In genomic region chr12:84752131-84752977, GRCm38 (mm10) we compare ENCODE assay signal across 9 mouse cellular contexts. TPM values are rescaled to one million over a fixed set of nuclear protein-coding genes. Genes with fewer than 3 reads are reported as not detected.
DNase-seq lines count a peak whose midpoint lies in the region; ATAC-seq lines count a peak whose summit lies in the region.
"Had no signal": no experiment of that assay in that cellular context is flagged by ENCODE, and none has a peak within 500 bp of the region (broad histone marks: within the 10 kb centered on the region; RNA-seq: fewer than 3 reads in every experiment).

No protein-coding gene starts in this region.

- H3K9me3 ChIP-seq in liver, embryonic 15.5 days (replicated peaks): no peaks in the 10 kb centered on the region
- H3K9me3 ChIP-seq in liver, embryonic 12.5 days (replicated peaks): no peaks in the 10 kb centered on the region
- H3K9me3 ChIP-seq in hindbrain, embryonic 14.5 days (ENCODE audit: control insufficient read depth, low read length): no peaks in the 10 kb centered on the region
- no peaks in the 10 kb centered on the region for H3K9me3 ChIP-seq in midbrain, embryonic 13.5 days

- H3K4me2 ChIP-seq in liver, embryonic 15.5 days: no peak overlapping the region; the same call in 1 of the 2 replicates
- H3K4me2 ChIP-seq in liver, embryonic 12.5 days: no peak overlapping the region
- no peak overlapping the region for H3K4me2 ChIP-seq in hindbrain, embryonic 14.5 days (replicated peaks)
- H3K4me2 ChIP-seq in midbrain, embryonic 13.5 days (replicated peaks): peak overlapping the region; percentile 13; the same call in 1 of the 2 replicates

- 38% methylated on average over 14 of the region's 14 CpGs for WGBS in liver, embryonic 15.5 days (ENCODE audit: insufficient replicate concordance)
- 48% methylated on average over 14 of the region's 14 CpGs for WGBS in liver, embryonic 12.5 days (ENCODE audit: insufficient replicate concordance)
- 19% methylated on average over 14 of the region's 14 CpGs for WGBS in hindbrain, embryonic 14.5 days
- WGBS in midbrain, embryonic 13.5 days: 19% methylated on average over 14 of the region's 14 CpGs

- H3K27ac ChIP-seq in liver, embryonic 15.5 days (replicated peaks): peak overlapping the region; percentile 57; the same call in 1 of the 2 replicates
- H3K27ac ChIP-seq in liver, embryonic 12.5 days: no peak overlapping the region
- peak overlapping the region; percentile 75 for H3K27ac ChIP-seq in hindbrain, embryonic 14.5 days
- peak overlapping the region; percentile 87 for H3K27ac ChIP-seq in midbrain, embryonic 13.5 days

- peak; percentile 75 to 84 for DNase-seq in cerebellum, postnatal 14 days
- peak; percentile 66 for DNase-seq in hindbrain, embryonic 14.5 days (ENCODE audit: low spot score)
- peak; percentile 74 for DNase-seq in thymus, postnatal 4 days
- DNase-seq in lung, postnatal 14 days: no peak
- no peak for DNase-seq in adrenal gland, adult 2 months

- H3K36me3 ChIP-seq in liver, embryonic 15.5 days (replicated peaks): peaks cover 18% of the 10 kb centered on the region
- peaks cover 20% of the 10 kb centered on the region for H3K36me3 ChIP-seq in liver, embryonic 12.5 days
- H3K36me3 ChIP-seq in hindbrain, embryonic 14.5 days (replicated peaks; ENCODE audit: control insufficient read depth, insufficient read depth): peaks cover 19% of the 10 kb centered on the region
- peaks cover 14% of the 10 kb centered on the region for H3K36me3 ChIP-seq in midbrain, embryonic 13.5 days

- H3K4me3 ChIP-seq in liver, embryonic 15.5 days (replicated peaks): no peak overlapping the region
- no peak overlapping the region for H3K4me3 ChIP-seq in liver, embryonic 12.5 days
- no peak overlapping the region for H3K4me3 ChIP-seq in hindbrain, embryonic 14.5 days (replicated peaks; ENCODE audit: low read length)
- no peak overlapping the region for H3K4me3 ChIP-seq in midbrain, embryonic 13.5 days (replicated peaks)

- no peak for ATAC-seq in liver, embryonic 15.5 days (ENCODE audit: insufficient read depth)
- ATAC-seq in liver, embryonic 12.5 days: no peak
- peak; percentile 64 for ATAC-seq in hindbrain, embryonic 14.5 days (ENCODE audit: low FRiP score)
- peak; percentile 80 for ATAC-seq in midbrain, embryonic 13.5 days
- ATAC-seq: Patski had no signal

- H3K9ac ChIP-seq in liver, embryonic 15.5 days: no peak overlapping the region
- no peak overlapping the region for H3K9ac ChIP-seq in liver, embryonic 12.5 days
- H3K9ac ChIP-seq in hindbrain, embryonic 14.5 days: peak overlapping the region; percentile 1; the same call in 1 of the 2 replicates
- no peak overlapping the region; the same call in 1 of the 2 replicates for H3K9ac ChIP-seq in midbrain, embryonic 13.5 days (replicated peaks)

- H3K27me3 ChIP-seq in liver, embryonic 15.5 days: peaks cover 9% of the 10 kb centered on the region; the same call in 1 of the 2 replicates
- peaks cover 6% of the 10 kb centered on the region; the same call in 1 of the 2 replicates for H3K27me3 ChIP-seq in liver, embryonic 12.5 days (replicated peaks)
- no peaks in the 10 kb centered on the region for H3K27me3 ChIP-seq in hindbrain, embryonic 14.5 days (ENCODE audit: control insufficient read depth, insufficient read depth, low read length)
- no peaks in the 10 kb centered on the region for H3K27me3 ChIP-seq in midbrain, embryonic 13.5 days

- no peaks in the 10 kb centered on the region; the same call in 1 of the 2 replicates for H3K4me1 ChIP-seq in liver, embryonic 15.5 days (replicated peaks)
- no peaks in the 10 kb centered on the region for H3K4me1 ChIP-seq in liver, embryonic 12.5 days
- H3K4me1 ChIP-seq in hindbrain, embryonic 14.5 days (replicated peaks; ENCODE audit: control insufficient read depth, insufficient read depth, low read length): peaks cover 21% of the 10 kb centered on the region
- peaks cover 37% of the 10 kb centered on the region for H3K4me1 ChIP-seq in midbrain, embryonic 13.5 days (replicated peaks)

RNA-seq across cellular contexts. Expression of gene Npc2, which starts 20.6 kb away (rescaled TPM):
- 26.0 TPM in 2 replicates for polyA plus RNA-seq in liver, embryonic 15.5 days (2015; fragmentation: Nextera tagmentation; extraction: Ambion mirVana)
- 23.6 and 24.0 TPM in 2 replicates for polyA plus RNA-seq in liver, embryonic 12.5 days (2016; fragmentation: Nextera tagmentation; extraction: Ambion mirVana)
- polyA plus RNA-seq in hindbrain, embryonic 14.5 days (2014; fragmentation: Nextera tagmentation; extraction: Ambion mirVana): 51.6 and 54.3 TPM in 2 replicates
- polyA plus RNA-seq in midbrain, embryonic 13.5 days (2015; fragmentation: Nextera tagmentation; extraction: Ambion mirVana): 78.8 and 87.8 TPM in 2 replicates
- total RNA-seq in adrenal gland, adult 2 months (2021): 100 to 1,000 TPM in 1 of 2 experiments, 10 to 100 TPM in 1; 85.4 to 100 TPM
- polyA plus RNA-seq in adrenal gland, adult 2 months (2012; rRNA removed): 126 and 165 TPM in 2 replicates

RNA-seq across cellular contexts. Expression of gene Isca2, which starts 20.7 kb away (rescaled TPM):
- polyA plus RNA-seq in liver, embryonic 15.5 days (2015; fragmentation: Nextera tagmentation; extraction: Ambion mirVana): 99.5 and 100.0 TPM in 2 replicates
- 116 and 123 TPM in 2 replicates for polyA plus RNA-seq in liver, embryonic 12.5 days (2016; fragmentation: Nextera tagmentation; extraction: Ambion mirVana)
- 127 and 132 TPM in 2 replicates for polyA plus RNA-seq in hindbrain, embryonic 14.5 days (2014; fragmentation: Nextera tagmentation; extraction: Ambion mirVana)
- polyA plus RNA-seq in midbrain, embryonic 13.5 days (2015; fragmentation: Nextera tagmentation; extraction: Ambion mirVana): 160 and 167 TPM in 2 replicates
- 10 to 100 TPM; 76.0 to 80.8 TPM for total RNA-seq in adrenal gland, adult 2 months (2021)
- 42.1 and 54.5 TPM in 2 replicates for polyA plus RNA-seq in adrenal gland, adult 2 months (2012; rRNA removed)

RNA-seq across cellular contexts. Expression of gene Syndig1l, which starts 53.7 kb away (rescaled TPM):
- 0.06 and 0.10 TPM in 2 replicates for polyA plus RNA-seq in liver, embryonic 15.5 days (2015; fragmentation: Nextera tagmentation; extraction: Ambion mirVana)
- polyA plus RNA-seq in liver, embryonic 12.5 days (2016; fragmentation: Nextera tagmentation; extraction: Ambion mirVana): not detected in 2 replicates
- 11.1 and 13.6 TPM in 2 replicates for polyA plus RNA-seq in hindbrain, embryonic 14.5 days (2014; fragmentation: Nextera tagmentation; extraction: Ambion mirVana)
- polyA plus RNA-seq in midbrain, embryonic 13.5 days (2015; fragmentation: Nextera tagmentation; extraction: Ambion mirVana): 2.9 and 3.6 TPM in 2 replicates
- not detected for total RNA-seq in adrenal gland, adult 2 months (2021)
- not detected in 2 replicates for polyA plus RNA-seq in adrenal gland, adult 2 months (2012; rRNA removed)
- polyA plus RNA-seq: Patski had no signal

Comparison
In these comparisons a context has a peak if more than half of its experiments do, and no peak if none do; other contexts are left out.
1. ATAC-seq: peak in hindbrain, embryonic 14.5 days (single experiment) and midbrain, embryonic 13.5 days (single experiment); none in liver, embryonic 15.5 days (single experiment) and liver, embryonic 12.5 days (single experiment).
2. DNase-seq: peak in cerebellum, postnatal 14 days (2 of 2), hindbrain, embryonic 14.5 days (single experiment) and thymus, postnatal 4 days (single experiment); none in lung, postnatal 14 days (single experiment) and adrenal gland, adult 2 months (single experiment).